Mouse (Mus musculus) CH12.LX (cell line): ENCODE results near the gene Dmtf1.

Experiments
- CHD1 ChIP-seq: IDR thresholded peaks from 2 replicates; pipeline ENCODE4 v1.6.1; 2012; ENCODE audit warnings: low read depth, low read length, improper control_type of control experiment, inconsistent platforms
- GABPA ChIP-seq: IDR thresholded peaks from 2 replicates; pipeline ENCODE4 v1.6.1; 2012; ENCODE audit warnings: low read depth, low read length, improper control_type of control experiment, inconsistent platforms; ENCODE audit not compliant: insufficient replicate concordance
- JUND ChIP-seq: conservative IDR thresholded peaks from 2 replicates; pipeline ENCODE4 v1.6.1; 2011; ENCODE audit warnings: low read depth, low read length, improper control_type of control experiment

DNA sequence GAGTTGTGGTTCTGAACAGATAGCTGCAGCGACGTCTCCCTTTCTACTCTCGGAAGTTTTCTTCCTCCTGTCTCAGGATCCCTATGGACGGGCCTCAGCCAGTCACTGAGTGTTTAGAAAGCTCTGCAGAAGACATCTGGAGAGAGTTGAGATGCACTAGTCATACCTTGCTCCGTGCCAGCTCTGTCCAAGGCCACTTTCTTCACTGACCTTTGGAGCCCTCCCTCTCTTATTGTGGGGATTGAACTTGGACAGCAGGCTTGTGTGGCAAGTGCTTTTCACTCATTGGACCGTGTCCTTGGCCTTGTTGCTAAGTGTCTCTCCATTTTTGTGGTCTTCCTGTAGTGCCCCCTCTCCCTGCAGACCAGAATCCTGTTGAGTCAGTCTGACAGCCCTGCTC lies 54.8 kb downstream of the Dmtf1 start:
- TF ChIP-seq JUND, result no peak
- no peak for TF ChIP-seq GABPA
- no peak for TF ChIP-seq CHD1
